Mouse (Mus musculus): ENCODE measurements around the gene Mtrex. TPM values are rescaled to one million over a fixed set of nuclear protein-coding genes. Genes with fewer than 3 reads are reported as not detected.

The Mtrex gene
- total RNA-seq (2021) = 10 to 100 TPM; 41.9 to 42.6 TPM
- long read RNA-seq, transcript Mtrex-201 (27 exons, 3,689 nt) = major isoform, 13 of 18 reads
- long read RNA-seq, partial matches to known transcripts = 4 of 18 reads
- long read RNA-seq, other reads (novel, unspliced or antisense) = 1 of 18 reads

GRCm38 (mm10) chr13:112927287-112928001, at the start of gene Mtrex, which contains the start of gene Dhx29:
Gene Mtrex, minus strand, starts transcription at chr13:112927398.
Gene Dhx29, plus strand, starts transcription at chr13:112927454.
- peak; percentile 99 to 100 for DNase-seq (ENCODE audit: low spot score in 2 of 2)

GRCm38 (mm10) chr13:112976720-112977119, 49.5 kb upstream of the Mtrex start:
- no peak for DNase-seq (ENCODE audit: low spot score in 2 of 2)

- DNase-seq (ENCODE audit: low spot score in 2 of 2) = no peak
Observed at GRCm38 (mm10) chr13:112967267-112967666, 40.1 kb upstream of the Mtrex start.

- DNase-seq (ENCODE audit: low spot score in 2 of 2) = no peak
Observed at GRCm38 (mm10) chr13:112964421-112964820, 37.2 kb upstream of the Mtrex start.

GRCm38 (mm10) chr13:112963081-112963480, 35.9 kb upstream of the Mtrex start:
- no peak for DNase-seq (ENCODE audit: low spot score in 2 of 2)

- no peak for DNase-seq (ENCODE audit: low spot score in 2 of 2)
Observed at GRCm38 (mm10) chr13:112954067-112954466, 26.9 kb upstream of the Mtrex start.

- DNase-seq (ENCODE audit: low spot score in 2 of 2) = no peak
Observed at GRCm38 (mm10) chr13:112945900-112946299, 18.7 kb upstream of the Mtrex start.

- no peak for DNase-seq (ENCODE audit: low spot score in 2 of 2)
Observed at GRCm38 (mm10) chr13:112945312-112945711, 18.1 kb upstream of the Mtrex start.

GRCm38 (mm10) chr13:112941879-112942330, 14.7 kb upstream of the Mtrex start:
- peak; percentile 39 to 45 for DNase-seq (ENCODE audit: low spot score in 2 of 2)

GRCm38 (mm10) chr13:112938130-112938529, 10.9 kb upstream of the Mtrex start:
- no peak for DNase-seq (ENCODE audit: low spot score in 2 of 2)

- DNase-seq (ENCODE audit: low spot score in 2 of 2) = no peak
Observed at GRCm38 (mm10) chr13:112928038-112928668, 955 bp upstream of the Mtrex start.

- DNase-seq (ENCODE audit: low spot score in 2 of 2) = peak in 1 of 2 experiments; percentile 36
Observed at GRCm38 (mm10) chr13:112926796-112927195, 402 bp downstream of the Mtrex start.

- DNase-seq (ENCODE audit: low spot score in 2 of 2) = no peak
Observed at GRCm38 (mm10) chr13:112925976-112926375, 1.2 kb downstream of the Mtrex start.

GRCm38 (mm10) chr13:112925266-112925665, 1.9 kb downstream of the Mtrex start:
- DNase-seq (ENCODE audit: low spot score in 2 of 2) = no peak

- DNase-seq (ENCODE audit: low spot score in 2 of 2) = no peak
Observed at GRCm38 (mm10) chr13:112920906-112921305, 6.3 kb downstream of the Mtrex start.

GRCm38 (mm10) chr13:112919141-112919865, 7.9 kb downstream of the Mtrex start:
- no peak for DNase-seq (ENCODE audit: low spot score in 2 of 2)

GRCm38 (mm10) chr13:112910434-112910833, 16.8 kb downstream of the Mtrex start:
- no peak for DNase-seq (ENCODE audit: low spot score in 2 of 2)

GRCm38 (mm10) chr13:112909663-112910062, 17.5 kb downstream of the Mtrex start:
- peak; percentile 34 to 41 for DNase-seq (ENCODE audit: low spot score in 2 of 2)

GRCm38 (mm10) chr13:112902176-112902575, 25.0 kb downstream of the Mtrex start:
- DNase-seq (ENCODE audit: low spot score in 2 of 2) = no peak

GRCm38 (mm10) chr13:112887234-112887633, 40.0 kb downstream of the Mtrex start:
- DNase-seq (ENCODE audit: low spot score in 2 of 2) = no peak

GRCm38 (mm10) chr13:112871500-112872266, 55.5 kb downstream of the Mtrex start:
- no peak for DNase-seq (ENCODE audit: low spot score in 2 of 2)

Measured in layer of hippocampus, postnatal 10 days (tissue).